Mouse (Mus musculus): ENCODE data around the gene Rad51b. TPM values are rescaled to one million over a fixed set of nuclear protein-coding genes. Genes with fewer than 3 reads are reported as not detected.

The Rad51b gene
- polyA plus RNA-seq, 1 experiment from 2014 or later = 3.3 TPM

- H3K36me3 ChIP-seq = no peaks in the 10 kb centered on the region
- H3K9me3 ChIP-seq (replicated peaks) = no peaks in the 10 kb centered on the region
- peak overlapping the region; percentile 72 for H3K27ac ChIP-seq
- 55% methylated on average over 8 of the region's 8 CpGs for WGBS
- peak overlapping the region; percentile 17; the same call in 1 of the 2 replicates for H3K9ac ChIP-seq
- H3K4me1 ChIP-seq (replicated peaks) = peaks cover 59% of the 10 kb centered on the region
- H3K4me2 ChIP-seq = no peak overlapping the region
- H3K4me3 ChIP-seq = no peak overlapping the region
- no peak for ATAC-seq (replicated peaks; ENCODE audit: insufficient number of reproducible peaks, insufficient read depth, low FRiP score, low read depth)
- H3K27me3 ChIP-seq = no peaks in the 10 kb centered on the region
Observed at GRCm38 (mm10) chr12:79751781-79752180, 454.7 kb downstream of the Rad51b start.

GRCm38 (mm10) chr12:79752189-79752588, 455.1 kb downstream of the Rad51b start:
- H3K4me3 ChIP-seq = no peak overlapping the region
- H3K9ac ChIP-seq = 0 out of 2 replicates have a peak overlapping the region, but pooled peaks have one; percentile 17
- WGBS = 40% methylated on average over 5 of the region's 5 CpGs
- H3K27ac ChIP-seq = peak overlapping the region; percentile 72
- H3K36me3 ChIP-seq = no peaks in the 10 kb centered on the region
- H3K27me3 ChIP-seq = no peaks in the 10 kb centered on the region
- peaks cover 60% of the 10 kb centered on the region for H3K4me1 ChIP-seq (replicated peaks)
- H3K9me3 ChIP-seq (replicated peaks) = no peaks in the 10 kb centered on the region
- no peak overlapping the region for H3K4me2 ChIP-seq
- ATAC-seq (replicated peaks; ENCODE audit: insufficient number of reproducible peaks, insufficient read depth, low FRiP score, low read depth) = no peak

GRCm38 (mm10) chr12:79755617-79756016, 458.5 kb downstream of the Rad51b start:
- ATAC-seq (replicated peaks; ENCODE audit: insufficient number of reproducible peaks, insufficient read depth, low FRiP score, low read depth) = no peak
- Histone ChIP-seq H3K4me2 (no peak overlapping the region), H3K36me3 (no peaks in the 10 kb centered on the region), H3K27me3 (no peaks in the 10 kb centered on the region), H3K4me3 (no peak overlapping the region), H3K9me3 (replicated peaks) (no peaks in the 10 kb centered on the region), H3K4me1 (replicated peaks) (peaks cover 59% of the 10 kb centered on the region), H3K27ac (peak overlapping the region; percentile 14; the same call in 1 of the 2 replicates), H3K9ac (no peak overlapping the region)
- 68% methylated on average over 4 of the region's 4 CpGs for WGBS

- ATAC-seq (replicated peaks; ENCODE audit: insufficient number of reproducible peaks, insufficient read depth, low FRiP score, low read depth) = no peak
- Histone ChIP-seq H3K36me3 (no peaks in the 10 kb centered on the region), H3K4me1 (replicated peaks) (peaks cover 52% of the 10 kb centered on the region), H3K4me3 (no peak overlapping the region), H3K27me3 (no peaks in the 10 kb centered on the region), H3K4me2 (no peak overlapping the region), H3K9me3 (replicated peaks) (no peaks in the 10 kb centered on the region), H3K9ac (no peak overlapping the region), H3K27ac (no peak overlapping the region)
- WGBS = 69% methylated on average over 5 of the region's 5 CpGs
Observed at GRCm38 (mm10) chr12:79756352-79756751, 459.3 kb downstream of the Rad51b start.

- peaks cover 49% of the 10 kb centered on the region for H3K4me1 ChIP-seq (replicated peaks)
- H3K9ac ChIP-seq = no peak overlapping the region
- no peak overlapping the region for H3K4me3 ChIP-seq
- H3K27ac ChIP-seq = no peak overlapping the region
- H3K4me2 ChIP-seq = no peak overlapping the region
- no peak for ATAC-seq (replicated peaks; ENCODE audit: insufficient number of reproducible peaks, insufficient read depth, low FRiP score, low read depth)
- no peaks in the 10 kb centered on the region for H3K9me3 ChIP-seq (replicated peaks)
- H3K36me3 ChIP-seq = no peaks in the 10 kb centered on the region
- 68% methylated on average over 4 of the region's 4 CpGs for WGBS
- H3K27me3 ChIP-seq = no peaks in the 10 kb centered on the region
Observed at GRCm38 (mm10) chr12:79757775-79758174, 460.7 kb downstream of the Rad51b start.

- no peak overlapping the region for H3K9ac ChIP-seq
- no peaks in the 10 kb centered on the region for H3K9me3 ChIP-seq (replicated peaks)
- 54% methylated on average over 8 of the region's 8 CpGs for WGBS
- H3K27me3 ChIP-seq = no peaks in the 10 kb centered on the region
- H3K36me3 ChIP-seq = no peaks in the 10 kb centered on the region
- peaks cover 55% of the 10 kb centered on the region for H3K4me1 ChIP-seq (replicated peaks)
- no peak overlapping the region for H3K4me3 ChIP-seq
- no peak for ATAC-seq (replicated peaks; ENCODE audit: insufficient number of reproducible peaks, insufficient read depth, low FRiP score, low read depth)
- H3K27ac ChIP-seq = peak overlapping the region; percentile 44
- no peak overlapping the region for H3K4me2 ChIP-seq
Observed at GRCm38 (mm10) chr12:79759180-79759902, 462.3 kb downstream of the Rad51b start.

GRCm38 (mm10) chr12:79761217-79761616, 464.1 kb downstream of the Rad51b start:
- Histone ChIP-seq H3K27ac (peak overlapping the region; percentile 62), H3K4me3 (no peak overlapping the region), H3K4me2 (no peak overlapping the region), H3K9me3 (replicated peaks) (no peaks in the 10 kb centered on the region), H3K4me1 (replicated peaks) (peaks cover 52% of the 10 kb centered on the region), H3K36me3 (no peaks in the 10 kb centered on the region), H3K27me3 (no peaks in the 10 kb centered on the region), H3K9ac (no peak overlapping the region)
- 53% methylated on average over 2 of the region's 2 CpGs for WGBS
- no peak for ATAC-seq (replicated peaks; ENCODE audit: insufficient number of reproducible peaks, insufficient read depth, low FRiP score, low read depth)

GRCm38 (mm10) chr12:79762087-79762486, 465.0 kb downstream of the Rad51b start:
- no peaks in the 10 kb centered on the region for H3K36me3 ChIP-seq
- no peak overlapping the region for H3K4me3 ChIP-seq
- H3K4me1 ChIP-seq (replicated peaks) = peaks cover 46% of the 10 kb centered on the region
- WGBS = 60% methylated on average over 2 of the region's 2 CpGs
- peak overlapping the region; percentile 50 for H3K27ac ChIP-seq
- no peaks in the 10 kb centered on the region for H3K9me3 ChIP-seq (replicated peaks)
- ATAC-seq (replicated peaks; ENCODE audit: insufficient number of reproducible peaks, insufficient read depth, low FRiP score, low read depth) = no peak
- H3K27me3 ChIP-seq = no peaks in the 10 kb centered on the region
- no peak overlapping the region for H3K4me2 ChIP-seq
- no peak overlapping the region for H3K9ac ChIP-seq

GRCm38 (mm10) chr12:79762570-79763275, 465.6 kb downstream of the Rad51b start:
- Histone ChIP-seq H3K4me2 (no peak overlapping the region), H3K27ac (peak overlapping the region; percentile 50), H3K27me3 (no peaks in the 10 kb centered on the region), H3K9me3 (replicated peaks) (no peaks in the 10 kb centered on the region), H3K4me1 (replicated peaks) (peaks cover 42% of the 10 kb centered on the region), H3K4me3 (no peak overlapping the region), H3K9ac (no peak overlapping the region), H3K36me3 (no peaks in the 10 kb centered on the region)
- no peak for ATAC-seq (replicated peaks; ENCODE audit: insufficient number of reproducible peaks, insufficient read depth, low FRiP score, low read depth)
- WGBS = 28% methylated on average over 7 of the region's 7 CpGs

GRCm38 (mm10) chr12:79766116-79766515, 469.0 kb downstream of the Rad51b start:
- ATAC-seq (replicated peaks; ENCODE audit: insufficient number of reproducible peaks, insufficient read depth, low FRiP score, low read depth) = no peak; the same call in 1 of the 2 replicates
- 48% methylated on average over 6 of the region's 6 CpGs for WGBS

GRCm38 (mm10) chr12:79768741-79769322, 471.8 kb downstream of the Rad51b start:
- no peaks in the 10 kb centered on the region for H3K9me3 ChIP-seq (replicated peaks)
- peaks cover 9% of the 10 kb centered on the region for H3K4me1 ChIP-seq (replicated peaks)
- no peak overlapping the region for H3K4me2 ChIP-seq
- 73% methylated on average over 7 of the region's 7 CpGs for WGBS
- no peak overlapping the region for H3K27ac ChIP-seq
- H3K9ac ChIP-seq = no peak overlapping the region
- H3K36me3 ChIP-seq = no peaks in the 10 kb centered on the region
- ATAC-seq (replicated peaks; ENCODE audit: insufficient number of reproducible peaks, insufficient read depth, low FRiP score, low read depth) = no peak
- H3K4me3 ChIP-seq = no peak overlapping the region
- no peaks in the 10 kb centered on the region for H3K27me3 ChIP-seq

More at GRCm38 (mm10) chr12:79766116-79766515, 469.0 kb downstream of the Rad51b start:
- no peak overlapping the region for H3K9ac ChIP-seq
- H3K4me2 ChIP-seq = no peak overlapping the region
- no peak overlapping the region for H3K4me3 ChIP-seq
- H3K27ac ChIP-seq = no peak overlapping the region
- no peaks in the 10 kb centered on the region for H3K27me3 ChIP-seq
- H3K4me1 ChIP-seq (replicated peaks) = peaks cover 25% of the 10 kb centered on the region
- no peaks in the 10 kb centered on the region for H3K9me3 ChIP-seq (replicated peaks)
- no peaks in the 10 kb centered on the region for H3K36me3 ChIP-seq

All from heart, embryonic 15.5 days (tissue).